26 mouse cellular contexts compared by ENCODE assay signal in the genomic region with DNA sequence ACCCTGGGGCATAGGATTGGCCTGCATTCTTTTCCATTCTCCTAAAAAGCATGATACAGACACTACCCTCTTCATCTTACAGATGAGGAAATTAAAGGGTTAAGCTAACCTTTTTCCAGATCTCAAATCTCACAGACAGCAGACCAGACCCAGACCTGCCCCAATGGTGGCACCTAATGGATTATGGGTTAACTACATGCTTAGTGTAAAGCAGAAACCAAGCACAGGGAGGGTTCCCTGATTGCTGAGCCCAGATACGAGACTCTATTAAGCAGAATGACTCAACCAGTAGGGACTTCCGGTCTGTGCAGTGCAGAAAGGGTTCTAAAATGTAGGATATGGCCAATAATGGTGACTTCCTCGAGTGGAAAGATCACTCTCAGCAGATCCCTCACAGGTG. TPM values are rescaled to one million over a fixed set of nuclear protein-coding genes. Genes with fewer than 3 reads are reported as not detected.
"Had no signal": no experiment of that assay in that cellular context is flagged by ENCODE, and none has a peak within 500 bp of the region (broad histone marks: within the 10 kb centered on the region; RNA-seq: fewer than 3 reads in every experiment).

No protein-coding gene starts in this region.

- H3K27me3 ChIP-seq: limb, embryonic 15.5 days had no signal

- DNase-seq: kidney, postnatal 36 days; layer of hippocampus, postnatal 36 days; liver, postnatal 0 days; lung, embryonic 14.5 days; thymus, adult 18-20 months; thymus, postnatal 36 days had no signal

- ATAC-seq: liver, postnatal 0 days; lung, postnatal 0 days; midbrain, embryonic 13.5 days; midbrain, embryonic 16.5 days had no signal

RNA-seq across cellular contexts. Expression of gene Il12b, which starts 10.6 kb away (rescaled TPM):
- total RNA-seq: layer of hippocampus, adult 8-10 months; layer of hippocampus, postnatal 10 days; layer of hippocampus, postnatal 36 days; left cerebral cortex, adult 2 months; left cerebral cortex, postnatal 10 days; left cerebral cortex, postnatal 36 days; monocyte, adult 5-6 weeks had no signal
- polyA plus RNA-seq: kidney, embryonic 14.5 days; limb, embryonic 12.5 days; liver, embryonic 11.5 days; liver, postnatal 0 days; lung, embryonic 14.5 days; midbrain, embryonic 10.5 days; midbrain, embryonic 13.5 days; midbrain, embryonic 16.5 days; myocyte; neural tube, embryonic 11.5 days; neural tube, embryonic 14.5 days; small intestine, adult 2 months; stomach, embryonic 16.5 days; testis, adult 2 months had no signal
